Mouse (Mus musculus) stomach, embryonic 14.5 days (tissue): Measurements from ENCODE around the gene Gm7579. TPM values are rescaled to one million over a fixed set of nuclear protein-coding genes. Genes with fewer than 3 reads are reported as not detected.
"Not testable (repeated sequence)": the region's sequence is repeated elsewhere in the genome, so short reads cannot be mapped to it uniquely, and the experiment has no call there.

Experiments used
- ATAC-seq: fragments of 200-750 bp; cut with Nextera tagmentation; 2 replicates; pipeline ENCODE4 v1.8.0; 2017; ENCODE audit warnings: low read depth, moderate TSS enrichment; ENCODE audit not compliant: insufficient number of reproducible peaks, insufficient read depth, low FRiP score
- H3K27ac ChIP-seq: fragments of 300-500 bp; sonication (generic); 2 replicates; pipeline ENCODE4 v1.5.1; 2014; ENCODE audit warnings: mild to moderate bottlenecking, low read length, moderate library complexity, mixed read lengths
- H3K27me3 ChIP-seq: fragments of 300-500 bp; sonication (generic); 2 replicates; pipeline ENCODE4 v1.6.1; 2014; ENCODE audit warnings: low read length, control low read depth, mixed read lengths; ENCODE audit not compliant: control insufficient read depth, insufficient read depth
- H3K36me3 ChIP-seq: fragments of 300-500 bp; sonication (generic); 2 replicates; pipeline ENCODE4 v1.6.1; 2014; ENCODE audit warnings: mild to moderate bottlenecking, control low read depth, low read length, moderate library complexity, mixed read lengths; ENCODE audit not compliant: control insufficient read depth, insufficient read depth
- H3K4me1 ChIP-seq: fragments of 300-500 bp; sonication (generic); 2 replicates; pipeline ENCODE4 v1.6.1; 2014; ENCODE audit warnings: low read length, control low read depth, mixed read lengths; ENCODE audit not compliant: control insufficient read depth, insufficient read depth
- H3K4me2 ChIP-seq: fragments of 300-500 bp; sonication (generic); replicated peaks from 2 replicates; pipeline ENCODE4 v1.6.1; 2014; ENCODE audit warnings: low read depth, low read length, control low read depth
- H3K4me3 ChIP-seq: fragments of 300-500 bp; sonication (generic); 2 replicates; pipeline ENCODE4 v1.5.1; 2014; ENCODE audit warnings: low read depth, low read length, control low read depth
- H3K9ac ChIP-seq: fragments of 300-500 bp; sonication (generic); replicated peaks from 2 replicates; pipeline ENCODE4 v1.6.1; 2014; ENCODE audit warnings: low read depth, mild to moderate bottlenecking, control low read depth, low read length, moderate library complexity, mixed read lengths
- H3K9me3 ChIP-seq: fragments of 300-500 bp; sonication (generic); 2 replicates; pipeline ENCODE4 v1.6.1; 2016; ENCODE audit warnings: low read depth, low read length, control low read depth; ENCODE audit not compliant: control insufficient read depth
- WGBS: fragments of 180-500 bp; shearing (Covaris S2); extraction: QIAGEN DNeasy Blood & Tissue Kit; methylation state at CpG from one replicate; pipeline ENCODE4 v1.1.7; 2014; 5-methylcytosine and 5-hydroxymethylcytosine counted together
- polyA plus RNA-seq: library from polyadenylated mRNA; unstranded; fragments of >200 nt; fragmentation: Nextera tagmentation; extraction: Ambion mirVana; gene quantifications from 2 replicates; pipeline ENCODE4 v1.2.1, GENCODE M21; 2014

The Gm7579 gene
- polyA plus RNA-seq, 1 experiment from 2014 or later, result not detected

DNA sequence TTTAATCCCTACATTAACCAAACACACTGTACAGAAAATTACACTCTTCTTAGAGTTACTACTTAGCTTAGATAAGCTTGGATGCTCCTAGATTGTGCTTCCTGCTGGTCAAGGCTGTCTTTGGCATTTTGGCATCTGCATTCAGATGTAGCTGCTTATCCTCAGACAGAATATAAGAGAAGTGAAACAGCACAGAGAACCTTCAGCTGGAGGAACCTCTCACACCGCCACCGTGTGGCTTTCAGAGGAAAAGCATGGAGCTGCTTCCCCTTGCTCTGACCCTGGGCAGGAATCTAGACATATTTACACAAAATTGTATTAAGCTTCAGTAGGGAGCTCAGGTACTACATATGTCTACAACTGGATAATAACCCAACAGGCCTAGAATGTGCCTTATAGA, 43.9 kb downstream of the Gm7579 start:
- ATAC-seq, result no peak
- Histone ChIP-seq H3K9ac (no peak overlapping the region), H3K27ac (no peak overlapping the region), H3K9me3 (no peaks in the 10 kb centered on the region), H3K4me2 (no peak overlapping the region), H3K27me3 (no peaks in the 10 kb centered on the region), H3K4me3 (no peak overlapping the region), H3K36me3 (no peaks in the 10 kb centered on the region), H3K4me1 (no peaks in the 10 kb centered on the region)
- WGBS, result 2% methylated on average over 2 of the region's 2 CpGs

GRCm38 (mm10) chr7:142258254-142258653, 46.6 kb downstream of the Gm7579 start, which contains the start of gene Gm2431:
Gene Gm2431, minus strand, starts transcription at chr7:142258354.
- ATAC-seq, H3K4me2 ChIP-seq, H3K4me3 ChIP-seq, H3K36me3 ChIP-seq, H3K4me1 ChIP-seq, H3K9me3 ChIP-seq, H3K9ac ChIP-seq, H3K27ac ChIP-seq, H3K27me3 ChIP-seq: not testable (repeated sequence)
- 29% methylated on average over 1 of the region's 1 CpGs for WGBS

Other genes with a start within 250 kb of the Gm7579 start
- 66.8 and 68.2 TPM in 2 replicates for gene Mob2, start 150.8 kb upstream of the Gm7579 start, polyA plus RNA-seq
- 5.2 and 6.4 TPM in 2 replicates for gene Dusp8, start 116.0 kb upstream of the Gm7579 start, polyA plus RNA-seq
- not detected in 2 replicates for gene Gm45618, start 91.1 kb upstream of the Gm7579 start, polyA plus RNA-seq
- not detected in 2 replicates for gene Gm39115, start 75.8 kb upstream of the Gm7579 start, polyA plus RNA-seq
- gene Gm45337, start 67.3 kb upstream of the Gm7579 start, polyA plus RNA-seq, result not detected in 2 replicates
- gene Gm29735, start 54.7 kb upstream of the Gm7579 start, polyA plus RNA-seq, result not detected in 2 replicates
- gene Gm4553, start 46.1 kb upstream of the Gm7579 start, polyA plus RNA-seq, result not detected in 2 replicates
- gene Krtap5-2, start 35.9 kb upstream of the Gm7579 start, polyA plus RNA-seq, result not detected in 2 replicates
- not detected in 2 replicates for gene Gm10153, start 21.5 kb upstream of the Gm7579 start, polyA plus RNA-seq
- not detected in 2 replicates for gene Krtap5-3, start 10.5 kb upstream of the Gm7579 start, polyA plus RNA-seq
- not detected in 2 replicates for gene Krtap5-5, start 18.1 kb downstream of the Gm7579 start, polyA plus RNA-seq
- not detected in 2 replicates for gene Gm40460, start 29.2 kb downstream of the Gm7579 start, polyA plus RNA-seq
- gene Gm2431, start 46.5 kb downstream of the Gm7579 start, polyA plus RNA-seq, result not detected in 2 replicates
- not detected in 2 replicates for gene Gm4559, start 62.5 kb downstream of the Gm7579 start, polyA plus RNA-seq
- not detected in 2 replicates for gene Krtap5-1, start 85.3 kb downstream of the Gm7579 start, polyA plus RNA-seq
- not detected in 2 replicates for gene Krtap5-4, start 91.7 kb downstream of the Gm7579 start, polyA plus RNA-seq
- 1.2 and 2.5 TPM in 2 replicates for gene Ifitm10, start 161.9 kb downstream of the Gm7579 start, polyA plus RNA-seq
- not detected in 2 replicates for gene Gm49369, start 170.8 kb downstream of the Gm7579 start, polyA plus RNA-seq
- 267 and 273 TPM in 2 replicates for gene Ctsd, start 176.2 kb downstream of the Gm7579 start, polyA plus RNA-seq
- gene Syt8, start 223.0 kb downstream of the Gm7579 start, polyA plus RNA-seq, result 4.8 and 6.6 TPM in 2 replicates
- gene Tnni2, start 229.9 kb downstream of the Gm7579 start, polyA plus RNA-seq, result 4.6 and 5.8 TPM in 2 replicates
- gene Lsp1, start 248.9 kb downstream of the Gm7579 start, polyA plus RNA-seq, result 194 and 211 TPM in 2 replicates